Mouse (Mus musculus): ENCODE measurements around the gene Adgrg1. TPM values are rescaled to one million over a fixed set of nuclear protein-coding genes. Genes with fewer than 3 reads are reported as not detected.
A peak's percentile ranks its signal among the peaks of the same experiment; 100 is the strongest.

The Adgrg1 gene
- polyA plus RNA-seq, 1 experiment from 2014 or later = 39.0 TPM

DNA sequence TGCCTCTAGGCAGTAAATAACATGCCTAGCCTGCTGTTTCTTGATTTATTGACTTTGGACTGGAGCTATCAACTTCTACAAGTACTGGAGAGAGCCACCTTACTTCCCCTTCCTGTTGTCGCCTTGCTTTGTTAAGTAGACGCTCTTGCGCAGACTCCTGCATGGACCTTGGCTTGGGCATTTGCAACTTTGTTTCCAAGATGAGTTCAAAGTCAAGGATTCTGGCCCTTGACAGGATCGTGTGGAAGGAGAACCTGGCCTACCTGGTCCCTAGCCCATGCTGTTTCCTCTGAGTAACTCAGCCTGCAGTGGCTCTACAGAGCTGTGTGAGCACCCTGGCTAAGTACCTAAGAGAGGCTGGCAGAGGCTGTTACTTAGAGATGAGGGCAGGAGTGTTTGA, 7.5 kb upstream of the Adgrg1 start:
- DNase-seq (ENCODE audit: low spot score) = peak; percentile 84

DNA sequence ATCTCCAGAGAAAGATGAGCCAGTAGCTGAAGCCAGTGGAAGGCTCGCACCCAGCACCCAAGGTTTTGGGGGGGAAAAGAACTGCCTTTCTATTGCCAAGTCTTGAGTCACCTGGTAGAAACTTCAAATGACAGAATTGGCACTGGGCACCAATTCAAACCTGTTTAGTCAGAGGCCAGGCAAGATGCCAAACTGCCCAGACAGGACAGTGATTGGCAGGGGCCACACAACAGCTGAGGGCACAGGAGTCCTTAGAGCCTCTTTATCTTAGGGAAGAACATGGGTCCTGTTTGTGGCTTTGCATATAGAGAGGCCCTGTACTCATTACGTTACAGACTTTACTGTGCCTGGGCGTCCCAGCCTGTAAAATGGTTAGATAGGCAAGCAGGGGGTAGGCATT, 7.0 kb upstream of the Adgrg1 start:
- peak; percentile 83 for DNase-seq (ENCODE audit: low spot score)
- no peak for TF ChIP-seq CTCF (IDR thresholded peaks at IDR 0.05)
- TF ChIP-seq EP300 (IDR thresholded peaks at IDR 0.05) = peak; percentile 62
- ATAC-seq = peak; percentile 79
- no peaks in the 10 kb centered on the region for H3K9me3 ChIP-seq (ENCODE audit: low read length)
- H3K4me1 ChIP-seq (ENCODE audit: insufficient read depth, low read depth, low read length) = no peaks in the 10 kb centered on the region; the same call in 1 of the 2 replicates
- no peaks in the 10 kb centered on the region for H3K27me3 ChIP-seq (replicated peaks; ENCODE audit: insufficient read depth, low read length)
- no peak overlapping the region for H3K4me3 ChIP-seq (ENCODE audit: low read depth, low read length)
- 72% methylated on average over 3 of the region's 3 CpGs for WGBS
- H3K9ac ChIP-seq (replicated peaks; ENCODE audit: low read depth) = no peak overlapping the region
- peak overlapping the region; percentile 68; the same call in 1 of the 2 replicates for H3K27ac ChIP-seq (ENCODE audit: low read length)
- H3K4me2 ChIP-seq (replicated peaks; ENCODE audit: low read depth, low read length) = no peak overlapping the region
- no peaks in the 10 kb centered on the region for H3K36me3 ChIP-seq (ENCODE audit: insufficient read depth, low read length)

More for the DNA sequence above, 7.5 kb upstream of the Adgrg1 start:
- Histone ChIP-seq H3K36me3 (ENCODE audit: insufficient read depth, low read length) (no peaks in the 10 kb centered on the region), H3K4me1 (ENCODE audit: insufficient read depth, low read depth, low read length) (no peaks in the 10 kb centered on the region; the same call in 1 of the 2 replicates), H3K4me3 (ENCODE audit: low read depth, low read length) (no peak overlapping the region), H3K27ac (ENCODE audit: low read length) (peak overlapping the region; percentile 68), H3K4me2 (replicated peaks; ENCODE audit: low read depth, low read length) (no peak overlapping the region), H3K9me3 (ENCODE audit: low read length) (no peaks in the 10 kb centered on the region), H3K9ac (replicated peaks; ENCODE audit: low read depth) (no peak overlapping the region), H3K27me3 (replicated peaks; ENCODE audit: insufficient read depth, low read length) (no peaks in the 10 kb centered on the region)
- ATAC-seq = peak; percentile 84
- WGBS = 28% methylated on average over 4 of the region's 4 CpGs
- no peak for TF ChIP-seq CTCF (IDR thresholded peaks at IDR 0.05)
- no peak for TF ChIP-seq EP300 (IDR thresholded peaks at IDR 0.05)

DNA sequence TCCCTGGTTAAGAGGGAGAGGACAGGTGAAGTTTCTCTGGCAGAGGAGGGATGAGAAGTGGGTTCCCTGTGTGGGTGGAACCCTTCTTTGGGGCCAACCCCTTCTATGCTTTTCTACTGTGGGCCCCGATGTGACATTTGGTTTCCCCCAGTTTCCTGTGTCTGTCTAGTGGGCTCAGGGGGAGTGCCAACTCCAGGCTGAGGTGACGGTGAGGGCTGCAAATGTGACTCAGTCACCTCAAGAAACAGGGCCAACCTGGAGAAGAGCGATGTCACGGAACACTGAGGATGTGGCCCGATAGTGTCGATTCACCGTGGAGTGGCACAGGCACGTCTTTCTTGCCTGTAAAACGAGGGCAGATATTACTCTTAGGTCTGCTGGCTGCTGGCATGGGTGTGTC, 1.3 kb upstream of the Adgrg1 start:
- H3K27ac ChIP-seq (ENCODE audit: low read length) = no peak overlapping the region
- H3K4me3 ChIP-seq (ENCODE audit: low read depth, low read length) = no peak overlapping the region
- DNase-seq (ENCODE audit: low spot score) (no peak), ATAC-seq (no peak)
- TF ChIP-seq EP300 (IDR thresholded peaks at IDR 0.05) (no peak), CTCF (IDR thresholded peaks at IDR 0.05) (no peak)
- no peaks in the 10 kb centered on the region for H3K4me1 ChIP-seq (ENCODE audit: insufficient read depth, low read depth, low read length)
- H3K27me3 ChIP-seq (replicated peaks; ENCODE audit: insufficient read depth, low read length) = no peaks in the 10 kb centered on the region
- H3K36me3 ChIP-seq (ENCODE audit: insufficient read depth, low read length) = no peaks in the 10 kb centered on the region
- H3K4me2 ChIP-seq (replicated peaks; ENCODE audit: low read depth, low read length) = no peak overlapping the region
- no peak overlapping the region for H3K9ac ChIP-seq (replicated peaks; ENCODE audit: low read depth)
- H3K9me3 ChIP-seq (ENCODE audit: low read length) = no peaks in the 10 kb centered on the region
- 82% methylated on average over 9 of the region's 9 CpGs for WGBS

DNA sequence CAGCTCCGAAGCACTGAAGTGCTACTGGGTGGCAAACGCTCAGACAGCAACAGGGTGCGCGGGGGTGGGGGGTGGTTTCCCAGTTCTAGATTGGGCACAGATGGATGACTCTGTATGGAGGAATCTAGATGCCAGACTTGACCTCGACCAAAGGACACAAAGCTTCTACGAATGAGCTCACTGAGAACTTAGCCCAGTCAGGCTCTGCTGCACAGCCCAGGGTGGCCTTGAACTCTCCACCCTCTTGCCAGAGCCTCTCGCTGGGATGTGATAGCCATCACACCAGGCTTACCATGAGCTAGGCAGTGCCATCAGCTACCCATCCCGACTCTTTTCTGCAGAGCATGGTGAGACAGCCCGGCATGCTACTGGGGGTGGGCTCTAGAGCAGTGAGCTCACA, 765 bp upstream of the Adgrg1 start:
- no peaks in the 10 kb centered on the region for H3K9me3 ChIP-seq (ENCODE audit: low read length)
- DNase-seq (ENCODE audit: low spot score) = no peak
- no peak overlapping the region for H3K4me3 ChIP-seq (ENCODE audit: low read depth, low read length)
- no peaks in the 10 kb centered on the region for H3K4me1 ChIP-seq (ENCODE audit: insufficient read depth, low read depth, low read length)
- no peaks in the 10 kb centered on the region for H3K36me3 ChIP-seq (ENCODE audit: insufficient read depth, low read length)
- H3K4me2 ChIP-seq (replicated peaks; ENCODE audit: low read depth, low read length) = no peak overlapping the region
- WGBS = 71% methylated on average over 9 of the region's 9 CpGs
- H3K9ac ChIP-seq (replicated peaks; ENCODE audit: low read depth) = no peak overlapping the region
- no peak for ATAC-seq
- TF ChIP-seq CTCF (IDR thresholded peaks at IDR 0.05) = no peak
- 0 out of 2 replicates have a peak overlapping the region, but pooled peaks have one; percentile 47 for H3K27ac ChIP-seq (ENCODE audit: low read length)
- no peaks in the 10 kb centered on the region for H3K27me3 ChIP-seq (replicated peaks; ENCODE audit: insufficient read depth, low read length)

DNA sequence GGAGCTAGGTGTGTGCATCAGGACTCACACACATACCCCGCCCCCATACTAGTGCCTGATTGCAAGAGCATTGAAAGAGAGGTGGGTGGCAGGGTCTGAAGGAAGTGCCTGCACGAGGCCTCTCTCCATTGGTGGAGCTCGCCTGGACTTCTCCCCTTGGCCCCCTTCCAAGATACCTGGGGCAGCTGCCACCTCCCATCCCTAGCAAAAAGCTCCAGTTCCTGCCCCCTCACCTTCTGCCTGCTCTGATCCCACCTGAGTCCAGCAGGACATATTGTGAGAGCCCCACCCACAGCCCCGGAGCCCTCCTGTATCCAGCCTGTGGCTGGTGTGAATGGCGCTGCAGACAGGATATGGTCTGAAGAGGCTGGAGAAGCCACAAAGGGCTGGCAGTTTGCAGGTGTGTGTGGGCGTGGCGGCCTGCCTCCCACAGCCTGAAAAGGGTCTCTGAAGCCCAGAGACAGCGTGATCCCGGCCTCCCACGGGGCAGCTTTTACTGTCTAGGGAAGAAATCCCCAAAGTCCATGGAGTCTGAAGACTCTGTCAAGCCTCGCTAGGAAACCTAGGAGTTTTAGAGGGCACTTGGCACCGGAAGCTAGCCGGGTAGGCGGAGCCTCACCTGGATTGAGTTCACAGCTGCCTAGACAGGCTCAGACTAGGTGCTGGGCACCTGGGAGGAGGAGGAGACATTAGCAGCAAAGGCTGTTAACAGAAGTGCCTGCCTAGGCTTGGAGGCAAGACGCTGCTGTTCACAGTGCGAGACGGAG, 2.3 kb downstream of the Adgrg1 start:
- TF ChIP-seq EP300 (IDR thresholded peaks at IDR 0.05) (no peak), CTCF (IDR thresholded peaks at IDR 0.05) (no peak)

DNA sequence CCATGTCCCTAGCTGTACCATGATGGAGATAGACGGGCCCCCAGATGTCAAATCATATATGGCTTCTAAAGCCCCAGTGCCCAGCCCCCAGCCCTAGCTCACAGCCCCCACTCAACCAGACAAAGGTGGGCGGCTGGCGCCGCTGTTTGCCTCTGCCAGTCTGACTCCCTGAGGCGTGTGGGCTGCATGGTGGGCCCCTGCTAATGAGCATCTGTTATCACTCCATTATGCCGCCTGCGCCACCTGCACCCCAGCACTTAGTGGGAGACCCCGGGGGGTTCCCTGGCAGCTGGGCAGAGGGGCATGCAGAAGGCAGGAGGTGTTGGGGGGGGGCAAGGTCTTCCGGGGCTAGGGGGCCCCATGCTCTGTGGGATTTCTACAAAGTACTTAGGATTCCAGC, 3.6 kb downstream of the Adgrg1 start:
- 47% methylated on average over 9 of the region's 9 CpGs for WGBS

More for the DNA sequence above, 2.3 kb downstream of the Adgrg1 start:
- no peaks in the 10 kb centered on the region for H3K36me3 ChIP-seq (ENCODE audit: insufficient read depth, low read length)
- H3K4me3 ChIP-seq (ENCODE audit: low read depth, low read length) = peak overlapping the region; percentile 28; the same call in 1 of the 2 replicates
- DNase-seq (ENCODE audit: low spot score) (peak; percentile 89), ATAC-seq (peak; percentile 75)
- H3K9ac ChIP-seq (replicated peaks; ENCODE audit: low read depth) = peak overlapping the region; percentile 24
- peak overlapping the region; percentile 50 for H3K4me2 ChIP-seq (replicated peaks; ENCODE audit: low read depth, low read length)
- no peaks in the 10 kb centered on the region for H3K27me3 ChIP-seq (replicated peaks; ENCODE audit: insufficient read depth, low read length)
- H3K27ac ChIP-seq (ENCODE audit: low read length) = peak overlapping the region; percentile 84
- WGBS = 15% methylated on average over 17 of the region's 17 CpGs
- H3K4me1 ChIP-seq (ENCODE audit: insufficient read depth, low read depth, low read length) = no peaks in the 10 kb centered on the region
- no peaks in the 10 kb centered on the region for H3K9me3 ChIP-seq (ENCODE audit: low read length)

More for the DNA sequence above, 3.6 kb downstream of the Adgrg1 start:
- Histone ChIP-seq H3K9ac (replicated peaks; ENCODE audit: low read depth) (no peak overlapping the region), H3K36me3 (ENCODE audit: insufficient read depth, low read length) (no peaks in the 10 kb centered on the region), H3K27ac (ENCODE audit: low read length) (peak overlapping the region; percentile 84; the same call in 1 of the 2 replicates), H3K9me3 (ENCODE audit: low read length) (no peaks in the 10 kb centered on the region), H3K4me1 (ENCODE audit: insufficient read depth, low read depth, low read length) (no peaks in the 10 kb centered on the region), H3K27me3 (replicated peaks; ENCODE audit: insufficient read depth, low read length) (no peaks in the 10 kb centered on the region), H3K4me3 (ENCODE audit: low read depth, low read length) (peak overlapping the region; percentile 28), H3K4me2 (replicated peaks; ENCODE audit: low read depth, low read length) (peak overlapping the region; percentile 50)
- DNase-seq (ENCODE audit: low spot score) = no peak
- ATAC-seq = no peak
- TF ChIP-seq CTCF (IDR thresholded peaks at IDR 0.05) (no peak), EP300 (IDR thresholded peaks at IDR 0.05) (no peak)

Measured in lung, postnatal 0 days (tissue).